Mouse (Mus musculus) stomach, embryonic 14.5 days (tissue): Measurements from ENCODE around the gene Tecpr2. TPM values are rescaled to one million over a fixed set of nuclear protein-coding genes. Genes with fewer than 3 reads are reported as not detected.

ENCODE experiments used
- ATAC-seq: fragments of 200-750 bp; cut with Nextera tagmentation; 2 replicates; pipeline ENCODE4 v1.8.0; 2017; ENCODE audit warnings: low read depth, moderate TSS enrichment; ENCODE audit not compliant: insufficient number of reproducible peaks, insufficient read depth, low FRiP score
- H3K27ac ChIP-seq: fragments of 300-500 bp; sonication (generic); 2 replicates; pipeline ENCODE4 v1.5.1; 2014; ENCODE audit warnings: mild to moderate bottlenecking, low read length, moderate library complexity, mixed read lengths
- H3K27me3 ChIP-seq: fragments of 300-500 bp; sonication (generic); 2 replicates; pipeline ENCODE4 v1.6.1; 2014; ENCODE audit warnings: low read length, control low read depth, mixed read lengths; ENCODE audit not compliant: control insufficient read depth, insufficient read depth
- H3K36me3 ChIP-seq: fragments of 300-500 bp; sonication (generic); 2 replicates; pipeline ENCODE4 v1.6.1; 2014; ENCODE audit warnings: mild to moderate bottlenecking, control low read depth, low read length, moderate library complexity, mixed read lengths; ENCODE audit not compliant: control insufficient read depth, insufficient read depth
- H3K4me1 ChIP-seq: fragments of 300-500 bp; sonication (generic); 2 replicates; pipeline ENCODE4 v1.6.1; 2014; ENCODE audit warnings: low read length, control low read depth, mixed read lengths; ENCODE audit not compliant: control insufficient read depth, insufficient read depth
- H3K4me2 ChIP-seq: fragments of 300-500 bp; sonication (generic); replicated peaks from 2 replicates; pipeline ENCODE4 v1.6.1; 2014; ENCODE audit warnings: low read depth, low read length, control low read depth
- H3K4me3 ChIP-seq: fragments of 300-500 bp; sonication (generic); 2 replicates; pipeline ENCODE4 v1.5.1; 2014; ENCODE audit warnings: low read depth, low read length, control low read depth
- H3K9ac ChIP-seq: fragments of 300-500 bp; sonication (generic); replicated peaks from 2 replicates; pipeline ENCODE4 v1.6.1; 2014; ENCODE audit warnings: low read depth, mild to moderate bottlenecking, control low read depth, low read length, moderate library complexity, mixed read lengths
- H3K9me3 ChIP-seq: fragments of 300-500 bp; sonication (generic); 2 replicates; pipeline ENCODE4 v1.6.1; 2016; ENCODE audit warnings: low read depth, low read length, control low read depth; ENCODE audit not compliant: control insufficient read depth
- WGBS: fragments of 180-500 bp; shearing (Covaris S2); extraction: QIAGEN DNeasy Blood & Tissue Kit; methylation state at CpG from one replicate; pipeline ENCODE4 v1.1.7; 2014; 5-methylcytosine and 5-hydroxymethylcytosine counted together
- polyA plus RNA-seq: library from polyadenylated mRNA; unstranded; fragments of >200 nt; fragmentation: Nextera tagmentation; extraction: Ambion mirVana; gene quantifications from 2 replicates; pipeline ENCODE4 v1.2.1, GENCODE M21; 2014

Tecpr2 gene
- polyA plus RNA-seq, 1 experiment from 2014 or later, result 3.8 TPM

DNA sequence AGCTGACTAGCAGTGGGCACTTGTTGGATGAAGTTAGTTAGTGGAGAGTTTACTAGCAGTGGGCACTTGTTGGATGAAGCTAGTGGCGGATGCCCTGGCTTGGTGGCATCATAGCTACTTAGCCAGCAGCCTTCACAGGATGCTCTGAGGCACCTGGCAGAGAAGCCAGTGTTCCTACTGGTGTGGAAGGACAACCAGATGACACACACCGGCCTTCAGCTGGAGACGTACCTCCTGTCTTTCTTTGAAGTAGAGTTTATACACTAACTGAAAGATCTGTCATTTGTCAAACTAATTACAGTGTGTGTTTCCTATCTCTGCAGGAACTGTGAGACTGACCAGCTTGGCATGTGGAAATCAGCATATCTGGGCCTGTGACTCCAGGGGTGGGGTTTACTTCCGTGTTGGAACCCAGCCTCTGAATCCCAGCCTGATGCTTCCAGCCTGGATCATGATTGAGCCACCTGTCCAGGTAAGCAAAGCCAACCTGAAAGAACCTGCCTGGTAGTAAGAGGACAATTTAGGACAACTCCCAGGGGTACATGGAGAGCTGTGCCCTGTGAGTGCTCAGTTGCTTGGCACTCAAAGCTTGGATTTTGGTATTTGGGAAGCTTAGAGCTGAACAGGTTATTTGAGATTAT lies 65.4 kb downstream of the Tecpr2 start:
- Histone ChIP-seq H3K4me1 (no peaks in the 10 kb centered on the region), H3K4me2 (no peak overlapping the region), H3K27ac (no peak overlapping the region), H3K9me3 (no peaks in the 10 kb centered on the region), H3K4me3 (no peak overlapping the region), H3K27me3 (no peaks in the 10 kb centered on the region), H3K9ac (no peak overlapping the region), H3K36me3 (peaks cover 3% of the 10 kb centered on the region)
- 55% methylated on average over 4 of the region's 4 CpGs for WGBS
- ATAC-seq, result no peak

DNA sequence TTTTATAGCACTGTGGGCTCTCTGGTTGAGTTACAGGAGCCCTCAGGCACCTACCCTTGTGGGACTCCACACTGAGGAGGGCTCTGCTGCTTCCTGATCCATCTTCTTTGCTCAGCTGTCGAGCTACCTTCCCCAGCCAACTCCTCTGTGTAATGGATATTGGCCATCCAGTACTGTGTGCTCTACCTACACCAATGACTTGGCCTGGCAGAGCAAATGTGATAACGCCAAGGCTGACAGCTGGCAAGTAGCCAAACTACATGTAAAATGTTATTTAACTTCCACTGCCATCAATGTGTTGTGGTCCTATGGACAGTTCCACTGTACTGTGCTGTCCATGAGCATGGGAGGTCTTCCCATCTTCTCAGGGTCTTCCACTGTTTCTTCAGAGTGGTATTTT lies 72.9 kb downstream of the Tecpr2 start:
- Histone ChIP-seq H3K36me3 (no peaks in the 10 kb centered on the region; the same call in none of the 2 replicates), H3K9ac (no peak overlapping the region), H3K9me3 (no peaks in the 10 kb centered on the region), H3K4me1 (no peaks in the 10 kb centered on the region), H3K27ac (no peak overlapping the region), H3K4me2 (no peak overlapping the region), H3K4me3 (no peak overlapping the region), H3K27me3 (no peaks in the 10 kb centered on the region)
- ATAC-seq, result no peak
- 68% methylated on average over 2 of the region's 2 CpGs for WGBS

GRCm38 (mm10) chr12:110965500-110965899 lies 76.4 kb downstream of the Tecpr2 start:
- H3K4me2 ChIP-seq, result no peak overlapping the region
- peaks cover 4% of the 10 kb centered on the region; the same call in 1 of the 2 replicates for H3K36me3 ChIP-seq
- H3K27ac ChIP-seq, result no peak overlapping the region
- H3K9me3 ChIP-seq, result no peaks in the 10 kb centered on the region
- no peak for ATAC-seq
- no peak overlapping the region for H3K4me3 ChIP-seq
- WGBS, result 65% methylated on average over 3 of the region's 3 CpGs
- H3K4me1 ChIP-seq, result no peaks in the 10 kb centered on the region
- H3K27me3 ChIP-seq, result no peaks in the 10 kb centered on the region
- H3K9ac ChIP-seq, result no peak overlapping the region

DNA sequence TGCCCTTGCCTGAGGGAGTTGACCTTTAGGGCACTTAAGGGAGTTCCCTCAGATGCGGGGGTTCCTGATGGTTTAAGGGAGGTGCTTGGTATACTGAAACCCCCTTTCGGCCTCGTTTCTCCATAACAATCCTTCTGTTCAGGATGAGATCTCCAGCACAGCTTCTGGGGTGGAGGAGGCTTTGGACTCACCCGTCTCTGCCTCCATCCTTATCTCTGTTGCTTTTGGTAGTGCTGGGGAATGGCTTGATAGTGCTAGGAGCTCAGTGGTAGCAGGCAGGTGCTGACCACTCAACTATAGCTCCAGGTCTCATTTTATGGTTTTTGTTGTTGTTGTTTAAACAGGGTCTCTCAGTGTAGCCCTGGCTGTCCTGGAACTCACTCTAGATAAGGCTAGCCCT lies 77.0 kb downstream of the Tecpr2 start:
- Histone ChIP-seq H3K4me2 (no peak overlapping the region), H3K4me1 (no peaks in the 10 kb centered on the region), H3K27me3 (no peaks in the 10 kb centered on the region), H3K9ac (no peak overlapping the region), H3K9me3 (no peaks in the 10 kb centered on the region), H3K27ac (no peak overlapping the region), H3K36me3 (peaks cover 4% of the 10 kb centered on the region; the same call in 1 of the 2 replicates), H3K4me3 (no peak overlapping the region)
- ATAC-seq, result no peak
- 74% methylated on average over 4 of the region's 4 CpGs for WGBS

- Histone ChIP-seq H3K27me3 (no peaks in the 10 kb centered on the region), H3K9me3 (no peaks in the 10 kb centered on the region), H3K9ac (no peak overlapping the region), H3K4me2 (no peak overlapping the region), H3K27ac (no peak overlapping the region), H3K4me1 (no peaks in the 10 kb centered on the region), H3K36me3 (peaks cover 8% of the 10 kb centered on the region; the same call in 1 of the 2 replicates), H3K4me3 (no peak overlapping the region)
- 95% methylated on average over 2 of the region's 2 CpGs for WGBS
- no peak for ATAC-seq
These were observed 78.1 kb downstream of the Tecpr2 start for GRCm38 (mm10) chr12:110967146-110967545.

- Histone ChIP-seq H3K4me1 (no peaks in the 10 kb centered on the region), H3K9ac (no peak overlapping the region), H3K4me3 (no peak overlapping the region), H3K9me3 (no peaks in the 10 kb centered on the region), H3K4me2 (no peak overlapping the region), H3K27me3 (no peaks in the 10 kb centered on the region), H3K36me3 (peaks cover 18% of the 10 kb centered on the region), H3K27ac (no peak overlapping the region)
- 92% methylated on average over 5 of the region's 5 CpGs for WGBS
- ATAC-seq, result no peak
These were observed 81.3 kb downstream of the Tecpr2 start for GRCm38 (mm10) chr12:110970408-110970807.

GRCm38 (mm10) chr12:110971972-110972371 lies 82.9 kb downstream of the Tecpr2 start:
- Histone ChIP-seq H3K4me3 (no peak overlapping the region), H3K9ac (no peak overlapping the region), H3K9me3 (no peaks in the 10 kb centered on the region), H3K4me2 (no peak overlapping the region), H3K27me3 (no peaks in the 10 kb centered on the region), H3K36me3 (peaks cover 24% of the 10 kb centered on the region), H3K27ac (no peak overlapping the region), H3K4me1 (no peaks in the 10 kb centered on the region)
- WGBS, result 92% methylated on average over 5 of the region's 5 CpGs
- ATAC-seq, result no peak

- Histone ChIP-seq H3K27ac (no peak overlapping the region), H3K4me2 (no peak overlapping the region), H3K9ac (no peak overlapping the region), H3K36me3 (peaks cover 25% of the 10 kb centered on the region), H3K9me3 (no peaks in the 10 kb centered on the region), H3K27me3 (no peaks in the 10 kb centered on the region), H3K4me1 (no peaks in the 10 kb centered on the region), H3K4me3 (no peak overlapping the region)
- 85% methylated on average over 4 of the region's 4 CpGs for WGBS
- ATAC-seq, result no peak
These were observed 84.8 kb downstream of the Tecpr2 start for GRCm38 (mm10) chr12:110973829-110974228.

GRCm38 (mm10) chr12:110974295-110974694 lies 85.2 kb downstream of the Tecpr2 start:
- H3K9ac ChIP-seq, result no peak overlapping the region
- H3K36me3 ChIP-seq, result peaks cover 25% of the 10 kb centered on the region
- H3K9me3 ChIP-seq, result no peaks in the 10 kb centered on the region
- H3K27ac ChIP-seq, result no peak overlapping the region
- H3K4me1 ChIP-seq, result no peaks in the 10 kb centered on the region
- peak; percentile 30; the same call in 1 of the 2 replicates for ATAC-seq
- H3K4me3 ChIP-seq, result no peak overlapping the region
- no peaks in the 10 kb centered on the region for H3K27me3 ChIP-seq
- H3K4me2 ChIP-seq, result no peak overlapping the region
- 92% methylated on average over 7 of the region's 7 CpGs for whole genome bisulfite sequencing
